Mouse (Mus musculus) stomach, postnatal 0 days (tissue): ENCODE results near the gene Ppp5c.

ENCODE experiments used
- CTCF ChIP-seq: IDR thresholded peaks from 2 replicates; pipeline ENCODE4 v1.5.1; 2016; ENCODE audit warnings: antibody characterized with exemption, low read depth, mild to moderate bottlenecking, moderate library complexity
- EP300 ChIP-seq: optimal IDR thresholded peaks from 2 replicates; pipeline ENCODE3; 2016; ENCODE audit warnings: antibody characterized with exemption

- TF ChIP-seq EP300 (no peak), CTCF (no peak)
Measured at GRCm38 (mm10) chr7:17017921-17018320, 9.8 kb downstream of the Ppp5c start.
